Mouse (Mus musculus) A20 (cell line): ENCODE results near the gene BC004004.

ENCODE experiments used
- DNase-seq: peaks from one replicate; pipeline ENCODE4 v3.0.0-alpha.2; 2011; ENCODE audit warnings: low read depth, low spot score

Gene BC004004

GRCm38 (mm10) chr17:29321765-29322602 is 53.4 kb downstream of the BC004004 start:
- DNase-seq, result no peak

GRCm38 (mm10) chr17:29322603-29322962 is 54.0 kb downstream of the BC004004 start:
- no peak for DNase-seq

- no peak for DNase-seq
Measured at GRCm38 (mm10) chr17:29323625-29324024, 55.0 kb downstream of the BC004004 start.

GRCm38 (mm10) chr17:29325831-29326230 is 57.2 kb downstream of the BC004004 start:
- DNase-seq, result no peak

GRCm38 (mm10) chr17:29326531-29327529 is 58.2 kb downstream of the BC004004 start:
- no peak for DNase-seq

- no peak for DNase-seq
Measured at GRCm38 (mm10) chr17:29327691-29328090, 59.1 kb downstream of the BC004004 start.

- DNase-seq, result no peak
Measured at GRCm38 (mm10) chr17:29330221-29330620, 61.6 kb downstream of the BC004004 start.

- DNase-seq, result no peak
Measured at GRCm38 (mm10) chr17:29330671-29331410, 62.3 kb downstream of the BC004004 start.

GRCm38 (mm10) chr17:29332186-29332685 is 63.6 kb downstream of the BC004004 start:
- DNase-seq, result no peak

GRCm38 (mm10) chr17:29336266-29336990 is 67.8 kb downstream of the BC004004 start:
- DNase-seq, result no peak

GRCm38 (mm10) chr17:29337979-29338823 is 69.6 kb downstream of the BC004004 start:
- peak; percentile 39 for DNase-seq

GRCm38 (mm10) chr17:29339170-29339768 is 70.7 kb downstream of the BC004004 start:
- no peak for DNase-seq

GRCm38 (mm10) chr17:29340406-29341261 is 72.0 kb downstream of the BC004004 start:
- no peak for DNase-seq

GRCm38 (mm10) chr17:29341591-29342003 is 73.0 kb downstream of the BC004004 start:
- no peak for DNase-seq

GRCm38 (mm10) chr17:29342010-29342910 is 73.7 kb downstream of the BC004004 start:
- DNase-seq, result no peak

GRCm38 (mm10) chr17:29343241-29343640 is 74.7 kb downstream of the BC004004 start:
- DNase-seq, result no peak

- DNase-seq, result no peak
Measured at GRCm38 (mm10) chr17:29345272-29345671, 76.7 kb downstream of the BC004004 start.
